Mouse (Mus musculus) monocyte, adult 2 months (primary cell): Measurements from ENCODE around the gene Olfr890.
"Not testable (repeated sequence)": the region's sequence is repeated elsewhere in the genome, so short reads cannot be mapped to it uniquely, and the experiment has no call there.

Experiments
- DNase-seq, 2 experiments: peaks; one replicate each; pipeline ENCODE4 v3.0.0; 2022; ENCODE audit warnings: low spot score in 2 of 2, low read depth in 1 of 2

Gene Olfr890

GRCm38 (mm10) chr9:38142217-38142616 lies at the start of gene Olfr890:
Gene Olfr890 (plus strand): TSS chr9:38142517.
- no peak for DNase-seq

- no peak for DNase-seq
These were observed 34.5 kb upstream of the Olfr890 start, which contains the start of gene Olfr888 for GRCm38 (mm10) chr9:38107828-38108227. Gene Olfr888 (plus strand): TSS chr9:38108128.

- DNase-seq, result no peak
These were observed 27.4 kb upstream of the Olfr890 start, which contains the start of gene Olfr889 for GRCm38 (mm10) chr9:38114898-38115297. Gene Olfr889 (plus strand): TSS chr9:38115198.

- DNase-seq, result not testable (repeated sequence)
These were observed 26.0 kb downstream of the Olfr890 start for GRCm38 (mm10) chr9:38168341-38168740.

GRCm38 (mm10) chr9:38180721-38181120 lies 38.4 kb downstream of the Olfr890 start, which contains the start of gene Olfr891:
Gene Olfr891 (minus strand): TSS chr9:38180821.
- no peak for DNase-seq
